Mouse (Mus musculus) cerebellum, adult 8-10 months (tissue): ENCODE data around the gene Ppp1r10.

ENCODE experiments used
- DNase-seq: peaks from one replicate; pipeline ENCODE4 v3.0.0; 2022

The Ppp1r10 gene

DNA sequence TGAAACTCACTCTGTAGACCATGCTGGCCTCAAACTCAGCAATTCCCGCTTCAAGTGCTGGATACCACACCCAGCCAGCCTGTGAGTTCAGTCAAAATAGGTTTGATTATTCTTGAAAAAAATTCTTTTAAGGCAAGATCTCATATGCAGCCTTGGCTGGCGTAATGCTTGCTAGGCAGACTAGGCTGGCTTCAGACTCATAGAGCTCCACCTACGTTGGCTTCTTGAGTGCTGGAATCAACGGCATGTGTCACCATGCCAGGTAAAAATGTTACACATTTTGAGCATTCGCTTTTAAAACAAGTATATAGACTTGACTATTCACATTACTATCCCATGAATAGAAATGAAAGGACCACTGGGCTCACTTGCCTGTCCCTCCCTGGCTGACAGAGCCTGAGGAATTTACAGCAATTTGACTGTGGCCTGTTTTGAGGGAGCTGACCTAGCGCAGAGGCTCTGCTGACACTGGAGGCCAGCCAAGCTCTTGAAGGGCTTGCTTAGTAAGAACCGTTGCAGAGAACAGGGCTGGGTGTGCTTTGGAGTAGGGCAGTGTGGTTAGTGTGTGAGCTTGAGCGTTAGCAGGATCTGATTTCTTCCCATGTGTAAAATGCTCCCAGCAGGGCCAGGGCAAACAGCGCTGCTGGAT, 12.8 kb upstream of the Ppp1r10 start:
- no peak for DNase-seq

DNA sequence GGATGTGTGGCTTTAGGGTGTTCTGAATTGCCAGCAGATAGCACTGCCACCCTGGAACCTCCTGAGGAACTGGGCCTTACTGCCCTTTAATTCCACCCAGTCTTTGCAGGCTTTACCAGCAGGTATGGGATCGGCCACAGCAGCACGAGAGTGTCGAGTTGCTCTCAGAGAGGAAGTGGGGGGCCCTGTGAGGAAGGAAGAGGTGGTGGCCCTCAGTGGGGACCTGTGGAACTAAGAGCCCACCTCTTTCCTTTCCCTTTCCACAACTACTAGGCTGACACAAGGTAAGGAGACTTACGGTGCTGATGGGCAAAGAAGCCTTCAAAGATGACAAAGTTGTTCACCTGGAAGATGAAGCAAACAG, 12.3 kb upstream of the Ppp1r10 start:
- DNase-seq, result no peak

DNA sequence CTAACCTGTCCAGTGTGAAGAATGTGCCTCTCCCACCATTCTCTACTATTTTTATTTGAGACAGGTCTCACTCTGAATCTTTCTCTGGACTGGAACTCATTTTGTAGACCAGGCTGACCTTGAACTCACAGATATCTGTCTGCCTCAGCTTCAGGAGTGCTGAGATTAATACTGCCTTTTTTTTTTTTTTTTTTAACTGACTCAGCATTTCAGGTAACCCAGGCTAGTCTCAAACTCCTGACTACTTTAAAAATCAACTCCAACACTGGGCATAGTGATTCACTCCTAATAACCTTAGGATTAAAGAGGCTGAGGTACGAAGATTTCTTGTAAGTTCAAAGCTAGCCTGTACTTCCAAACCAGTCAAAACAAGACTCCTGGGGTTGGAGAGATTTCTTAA, 10.6 kb upstream of the Ppp1r10 start:
- DNase-seq, result no peak

DNA sequence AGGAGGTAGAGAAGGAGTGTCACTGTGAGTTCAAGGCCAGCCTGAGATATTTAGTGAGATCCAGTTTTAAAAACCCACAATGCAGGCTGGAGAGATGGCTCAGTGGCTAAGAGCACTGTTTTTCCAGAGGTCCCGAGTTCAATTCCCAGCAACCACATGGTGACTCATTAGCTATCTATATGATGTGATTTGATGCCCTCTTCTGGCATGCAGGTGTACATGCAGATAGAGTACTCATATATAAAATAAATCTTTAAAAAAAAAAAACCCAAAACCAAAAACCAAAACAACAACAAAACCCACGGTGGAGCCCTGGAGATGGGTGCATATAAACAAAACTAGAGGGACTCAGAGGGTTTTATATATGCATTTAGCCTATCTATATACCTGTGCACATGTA, 8.6 kb upstream of the Ppp1r10 start:
- DNase-seq, result no peak

DNA sequence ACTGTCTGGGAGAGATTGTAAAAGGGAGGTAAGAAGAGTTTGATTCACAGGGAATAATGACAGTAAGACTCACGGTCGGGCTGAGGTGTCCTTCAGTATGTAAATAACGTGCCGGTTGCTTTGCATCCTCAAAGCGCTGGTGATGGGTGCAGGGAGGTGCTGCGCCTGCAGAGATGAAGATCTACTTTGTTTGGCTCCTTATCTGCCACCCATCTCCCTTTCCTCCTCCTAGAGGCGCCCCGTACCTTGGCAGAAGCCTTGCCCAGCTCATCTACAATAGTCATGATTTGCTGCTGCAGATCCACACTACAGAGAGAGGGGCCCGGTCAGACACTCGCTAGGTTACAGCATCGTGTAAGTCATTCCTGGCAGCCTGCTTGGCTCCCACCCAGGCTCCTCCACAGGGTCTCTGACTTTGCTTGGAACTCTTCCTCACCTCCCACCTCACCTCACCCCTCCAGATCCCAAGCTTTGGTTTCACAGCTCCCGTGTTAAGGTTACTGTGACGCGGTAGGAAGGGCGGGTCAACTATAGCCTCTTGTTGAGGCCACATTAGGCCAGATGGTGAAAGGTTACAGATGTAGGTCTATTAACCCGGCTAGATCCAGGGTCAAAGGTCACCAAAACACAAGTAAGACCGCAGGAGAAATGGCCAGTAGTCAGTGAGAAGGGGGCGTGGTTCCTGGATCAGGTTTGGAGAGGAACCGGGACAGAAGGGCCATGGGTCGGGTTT, 6.9 kb upstream of the Ppp1r10 start:
- DNase-seq, result no peak

DNA sequence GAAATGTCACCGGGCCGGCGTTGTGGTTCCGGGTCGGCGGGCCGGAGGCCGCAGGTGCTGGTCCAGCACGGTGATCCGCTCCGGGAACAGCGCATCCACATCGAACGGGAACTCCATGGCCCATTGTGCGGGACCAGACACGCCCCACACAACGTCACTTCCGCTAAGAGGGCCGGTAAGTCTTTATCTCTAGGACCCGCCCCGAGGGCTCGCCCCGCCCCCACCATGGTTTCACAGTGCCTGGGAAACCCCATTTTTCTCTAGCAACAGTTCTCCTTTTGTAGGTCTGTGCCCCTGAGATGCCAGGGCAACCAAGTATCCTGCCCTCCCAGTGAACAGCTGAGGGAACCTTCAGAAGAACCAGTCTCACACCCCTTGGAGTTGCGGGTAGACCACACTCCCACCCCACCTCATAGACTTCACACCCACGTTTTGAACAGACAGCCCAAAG, 6.3 kb upstream of the Ppp1r10 start, which contains the start of gene Atat1:
Gene Atat1 (minus strand): TSS at position 157 of the 451 bp plus-strand sequence.
- DNase-seq, result peak; percentile 83

DNA sequence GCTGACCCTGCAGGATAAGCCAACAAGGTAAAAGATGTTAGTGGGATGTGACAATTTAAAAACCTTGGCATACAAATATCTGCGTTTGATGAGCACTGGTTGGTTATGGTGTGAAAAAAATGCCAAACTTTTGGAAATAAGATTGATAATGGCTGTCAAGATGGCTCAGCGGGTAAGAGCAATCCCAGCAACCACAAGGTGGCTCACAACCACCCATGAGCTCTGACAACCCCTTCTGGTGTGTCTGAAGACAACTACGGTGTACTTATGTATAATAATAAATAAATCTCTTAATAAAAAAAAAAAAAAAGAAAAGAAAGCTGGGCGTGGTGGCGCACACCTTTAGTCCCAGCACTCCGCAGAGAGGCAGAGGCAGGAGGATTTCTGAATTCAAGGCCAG, 1.3 kb upstream of the Ppp1r10 start:
- no peak for DNase-seq

DNA sequence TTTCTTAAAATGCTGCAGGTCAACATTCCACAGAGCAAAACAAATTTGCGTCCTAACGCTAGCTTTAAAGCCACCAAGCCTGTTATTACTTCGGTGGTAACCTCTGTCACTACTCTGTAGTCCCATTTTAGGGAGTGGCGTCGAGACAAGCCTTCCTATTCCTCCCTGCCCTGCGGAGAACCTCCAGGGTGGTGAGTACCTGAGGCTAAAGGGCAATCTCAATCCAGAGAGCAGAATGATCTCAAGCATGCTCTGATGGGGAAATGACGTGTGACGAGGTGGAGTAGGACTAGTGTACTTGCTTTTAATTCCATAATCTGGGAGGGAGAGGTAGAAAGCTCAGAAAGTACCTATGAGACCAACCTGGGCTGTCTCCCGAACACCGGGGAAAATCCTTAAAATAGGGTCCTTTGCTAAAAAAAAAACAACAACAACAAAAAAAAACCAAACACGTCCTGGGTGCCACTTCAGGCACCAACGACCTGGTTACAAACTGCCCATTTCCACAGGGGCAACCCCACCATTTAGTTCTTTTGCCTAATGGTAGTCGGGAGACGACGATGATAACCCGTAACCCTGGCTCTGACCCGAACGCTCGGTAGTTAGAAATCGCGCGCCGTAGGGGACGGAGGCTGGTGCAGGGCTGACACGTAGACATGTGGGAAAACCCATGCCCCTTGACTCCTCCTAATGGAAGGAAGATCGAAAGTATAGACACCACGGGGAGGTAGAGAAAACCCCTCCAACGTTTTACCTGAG, 517 bp upstream of the Ppp1r10 start:
- DNase-seq, result peak; percentile 35

DNA sequence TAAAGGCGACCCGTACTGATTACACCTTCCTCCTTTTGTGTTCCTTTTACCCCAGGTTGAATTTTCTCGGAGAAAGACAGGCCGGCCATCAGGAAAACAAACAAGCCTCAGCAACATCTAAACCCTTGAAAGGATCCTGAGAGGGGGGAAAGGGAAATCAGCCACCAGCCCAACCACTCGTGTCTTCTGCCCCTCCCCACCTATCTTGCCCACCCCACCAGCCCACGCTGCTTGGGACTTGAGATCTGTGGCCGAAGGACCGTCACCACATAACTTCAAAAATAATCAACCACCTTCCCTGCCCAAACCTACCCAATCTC, 869 bp downstream of the Ppp1r10 start:
- no peak for DNase-seq

DNA sequence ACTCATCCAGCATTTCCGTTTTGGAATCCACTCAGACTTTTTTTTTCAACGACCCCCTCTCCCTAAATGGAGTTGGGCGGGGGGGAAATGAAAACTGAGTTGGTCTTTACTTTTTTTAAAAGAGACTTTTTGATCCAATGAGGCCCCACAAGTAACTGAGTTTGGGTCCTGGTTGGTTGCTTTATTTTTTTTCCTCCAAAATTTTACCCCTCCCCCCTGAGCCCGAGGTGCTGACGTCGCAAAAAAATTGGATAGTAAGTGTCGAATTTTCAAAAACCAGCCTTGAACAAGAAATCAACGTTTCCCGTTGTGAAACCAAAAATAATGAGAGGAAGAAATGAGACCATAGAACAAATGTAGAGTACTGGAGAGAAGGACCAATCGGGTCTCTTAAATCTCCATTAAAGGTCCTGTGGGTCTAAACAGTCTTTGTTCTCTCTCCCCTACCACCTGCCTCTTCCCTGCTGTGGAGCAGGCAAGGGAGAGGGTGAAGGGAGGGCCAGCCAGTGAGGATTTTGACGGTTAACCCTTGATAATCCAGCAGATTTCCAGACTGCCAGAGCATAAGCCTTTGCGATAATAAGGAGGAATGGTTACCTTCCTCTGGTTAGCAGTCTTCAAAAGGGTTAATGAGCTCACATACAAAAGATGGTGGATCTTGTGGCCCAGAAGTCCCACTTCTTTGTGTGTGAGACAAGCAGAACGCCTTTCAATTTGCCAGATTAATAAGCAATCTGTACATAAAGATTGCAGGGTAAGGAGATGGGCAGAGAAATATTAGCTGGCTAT, 1.4 kb downstream of the Ppp1r10 start:
- DNase-seq, result peak; percentile 66

DNA sequence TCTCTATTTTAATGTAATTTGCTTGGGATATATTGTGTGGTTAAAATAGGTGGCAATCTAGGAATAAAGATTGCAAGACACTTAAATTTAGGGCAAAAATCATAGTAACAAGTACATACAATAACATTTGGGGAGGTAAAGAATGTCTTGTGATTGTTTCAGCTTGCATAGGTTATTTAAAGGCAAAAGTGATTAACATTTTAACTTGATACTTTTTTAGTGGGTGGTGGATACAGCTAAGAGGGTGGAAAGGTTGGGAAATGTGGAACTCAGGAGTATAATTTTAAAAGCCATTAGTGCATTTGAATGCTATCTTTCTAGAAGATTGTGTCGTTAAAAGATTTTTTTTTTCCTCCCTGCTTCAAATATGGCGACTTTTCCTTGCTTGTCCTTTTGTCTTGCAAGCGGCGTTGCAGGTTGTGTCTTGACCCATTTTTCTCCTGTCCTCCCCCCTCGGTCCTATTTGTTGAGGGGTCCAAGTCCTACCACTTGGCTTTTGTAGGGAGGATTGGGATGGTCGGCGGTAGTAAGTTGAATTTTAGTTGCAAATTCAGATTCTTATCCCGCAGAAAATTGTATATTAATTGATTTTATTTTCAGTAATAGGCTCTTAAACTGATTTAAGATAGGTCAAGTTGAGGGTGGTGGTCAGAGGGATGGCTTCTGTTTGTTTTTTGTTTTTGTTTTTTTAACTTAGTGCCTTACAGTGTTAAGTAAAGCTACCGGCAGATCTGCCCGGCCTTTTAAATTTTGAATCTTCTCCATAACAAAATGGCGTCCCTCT, 2.2 kb downstream of the Ppp1r10 start:
- DNase-seq, result peak; percentile 58

DNA sequence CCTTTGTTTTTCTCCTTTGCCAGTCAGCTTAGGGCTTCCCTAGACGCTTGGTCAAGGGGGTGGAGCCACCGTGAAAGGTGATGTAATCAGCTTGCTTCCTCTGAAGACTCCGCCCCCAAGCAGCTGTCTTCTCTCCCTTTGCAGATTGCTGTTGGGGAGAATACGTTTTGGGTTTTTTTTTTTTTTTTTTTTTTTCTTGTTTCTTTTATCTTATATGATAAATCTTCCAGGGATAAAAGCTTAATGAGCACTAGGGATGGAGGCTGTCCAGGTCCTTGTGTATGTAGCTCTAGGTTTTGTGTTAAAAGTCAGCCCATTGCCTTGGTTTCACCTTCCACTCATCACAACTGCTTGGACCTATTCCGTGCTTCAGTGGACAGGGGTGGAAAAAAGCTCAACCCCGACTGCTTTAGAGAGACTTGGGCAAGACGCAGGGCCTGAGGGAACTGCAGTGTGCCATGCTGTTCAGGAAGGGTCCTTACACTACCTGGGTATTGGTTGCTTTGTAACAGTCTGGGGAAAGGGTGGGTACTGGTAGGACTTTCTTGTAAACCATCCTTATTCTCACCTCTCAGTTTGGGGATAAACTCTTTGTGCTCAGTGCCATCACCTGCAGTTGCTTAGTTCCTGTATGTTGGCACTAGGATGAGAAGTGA, 3.0 kb downstream of the Ppp1r10 start:
- peak; percentile 94 for DNase-seq

DNA sequence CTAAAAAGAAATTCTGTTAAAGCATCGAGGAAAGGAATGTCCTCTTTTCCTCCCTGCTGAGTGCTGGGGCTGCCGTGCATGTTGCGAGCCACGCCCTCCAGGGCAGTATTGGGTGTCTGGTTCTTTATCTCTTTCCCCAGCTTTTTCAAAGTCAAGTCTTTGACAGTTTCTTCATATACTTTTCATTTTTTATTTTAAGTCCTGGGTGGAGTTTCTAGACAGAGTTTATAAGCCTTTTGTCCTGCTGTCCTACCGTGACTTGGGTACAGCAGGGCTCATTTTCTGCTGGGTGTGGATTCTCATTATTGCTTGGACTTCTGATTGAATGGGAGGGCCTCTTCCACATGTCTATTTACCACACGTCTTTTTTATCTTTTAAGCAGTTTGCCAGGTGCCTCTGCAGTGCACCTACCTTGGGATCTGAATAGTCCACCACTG, 3.6 kb downstream of the Ppp1r10 start:
- DNase-seq, result no peak

DNA sequence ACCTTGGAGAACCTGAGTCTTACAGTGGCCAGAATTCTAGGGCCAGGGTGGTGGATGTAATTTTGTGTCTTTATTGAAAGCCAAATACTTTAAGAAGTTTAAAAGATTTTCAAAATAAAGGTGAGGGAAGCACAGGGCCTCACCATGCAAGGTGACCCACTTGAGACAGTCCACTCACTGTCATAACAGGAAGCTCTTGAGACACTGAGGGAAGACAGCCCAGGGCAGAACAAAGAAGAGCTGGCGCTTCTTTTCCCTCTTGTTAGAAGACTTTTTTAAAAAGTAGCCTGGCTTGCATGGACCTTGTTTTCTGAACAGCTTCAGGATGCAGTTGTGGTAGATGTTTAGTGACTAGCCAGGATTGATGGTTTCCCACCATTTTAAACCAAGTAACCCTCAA, 4.2 kb downstream of the Ppp1r10 start:
- DNase-seq, result no peak

DNA sequence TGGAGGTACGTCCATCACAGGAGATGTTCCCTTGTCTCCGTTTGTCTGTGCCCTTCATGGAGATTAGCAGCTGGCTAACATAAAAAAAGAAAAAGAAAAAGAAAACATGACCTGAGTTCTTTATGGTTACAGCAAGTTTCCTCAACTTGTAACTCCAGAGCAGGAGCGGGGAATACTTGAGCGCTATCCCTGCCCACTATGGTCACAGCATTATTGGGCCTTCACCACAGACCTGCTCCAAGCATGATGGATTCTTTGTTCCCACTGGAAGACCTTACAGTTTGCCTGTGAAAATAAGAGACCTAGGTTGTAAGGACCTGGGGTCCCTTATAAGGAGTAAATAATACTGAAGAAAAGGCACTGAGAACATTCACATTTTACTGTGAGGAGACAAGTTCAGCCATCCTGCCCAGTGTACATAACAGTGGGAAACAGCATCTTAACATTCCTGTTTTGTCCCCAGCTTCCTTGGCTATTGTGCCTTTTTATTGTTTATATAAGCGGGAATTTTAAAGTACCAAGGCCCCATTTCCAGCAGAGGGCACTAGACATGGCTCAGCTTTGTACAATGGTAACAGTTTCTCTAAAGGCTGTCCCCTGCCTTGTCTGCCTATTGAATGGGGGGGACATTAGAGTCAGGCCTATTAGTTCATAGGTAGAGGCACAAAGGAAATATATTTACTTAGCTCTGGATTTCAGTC, 4.8 kb downstream of the Ppp1r10 start:
- DNase-seq, result no peak

DNA sequence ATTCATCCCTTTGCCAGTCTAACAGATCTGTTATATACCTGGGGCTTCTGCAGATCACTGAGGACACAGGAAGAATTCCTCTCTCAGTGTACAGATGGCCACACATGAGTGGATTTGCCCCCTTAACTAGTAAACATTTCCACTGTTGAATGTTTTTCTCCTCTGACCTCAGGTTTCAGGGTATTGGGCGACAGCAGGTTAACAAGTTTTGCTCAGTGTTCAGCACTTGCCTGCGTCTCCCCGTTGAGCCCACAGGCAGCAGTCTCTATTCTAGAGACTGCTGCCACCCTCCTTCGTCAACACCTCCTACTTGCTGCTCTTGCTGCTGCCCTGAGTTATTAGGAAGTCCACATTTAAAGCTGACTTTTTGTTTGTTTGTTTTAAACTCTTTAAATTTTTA, 5.5 kb downstream of the Ppp1r10 start:
- no peak for DNase-seq

DNA sequence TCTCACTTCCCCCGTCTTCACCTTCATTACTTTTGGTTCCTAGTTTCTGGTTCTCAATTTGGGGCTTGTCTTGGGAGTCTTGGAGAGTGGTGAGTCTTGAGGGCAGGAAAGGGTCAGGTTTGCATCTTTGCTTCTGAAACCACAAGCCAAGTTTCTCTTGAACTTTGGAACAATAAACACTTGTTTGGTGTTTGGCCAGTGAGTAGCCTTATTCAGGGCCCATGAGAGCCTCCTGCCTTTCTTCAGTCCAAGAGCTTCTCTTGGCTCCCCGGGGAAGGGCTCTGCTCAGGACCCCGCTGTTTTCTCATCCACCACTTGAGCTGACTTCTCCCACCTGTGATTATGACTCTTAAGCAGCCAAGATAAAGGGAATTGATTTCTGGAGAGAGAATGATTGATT, 6.3 kb downstream of the Ppp1r10 start:
- DNase-seq, result no peak

DNA sequence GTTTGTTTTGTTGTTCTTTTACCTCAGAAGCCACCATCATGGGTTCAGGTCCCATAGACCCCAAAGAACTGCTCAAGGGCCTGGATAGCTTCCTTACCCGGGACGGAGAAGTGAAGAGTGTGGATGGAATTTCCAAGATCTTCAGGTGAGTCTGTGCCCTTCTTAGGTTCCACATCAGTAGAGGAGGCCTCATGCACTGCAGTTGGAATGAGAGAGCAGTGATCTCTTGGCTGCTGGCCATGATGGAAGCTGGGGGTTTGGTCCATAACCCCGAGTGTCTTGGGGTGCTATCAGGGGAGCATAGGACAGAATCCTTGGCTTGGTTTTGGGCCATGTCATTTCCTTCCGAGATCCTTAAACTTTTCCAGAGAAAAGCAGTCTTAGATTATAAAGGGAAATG, 7.0 kb downstream of the Ppp1r10 start:
- no peak for DNase-seq

DNA sequence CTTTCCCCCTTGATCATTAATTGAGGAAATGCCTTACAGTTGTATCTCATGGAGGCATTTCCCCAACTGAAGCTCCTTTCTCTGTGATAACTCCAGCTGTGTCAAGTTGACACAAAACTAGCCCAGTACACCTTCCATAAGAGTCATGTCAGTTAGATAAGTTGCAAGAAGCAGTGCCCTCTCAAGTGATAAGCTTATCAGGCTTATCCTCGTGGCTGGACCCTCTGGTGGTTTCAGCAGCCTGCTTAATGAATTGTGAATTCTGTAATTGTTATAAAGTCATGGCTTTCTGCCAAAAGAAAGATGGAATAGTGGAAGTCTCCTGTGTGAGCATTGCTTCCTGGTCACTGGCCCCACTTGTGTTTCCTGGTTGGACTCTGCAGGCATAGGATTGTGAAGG, 11.2 kb downstream of the Ppp1r10 start:
- no peak for DNase-seq

DNA sequence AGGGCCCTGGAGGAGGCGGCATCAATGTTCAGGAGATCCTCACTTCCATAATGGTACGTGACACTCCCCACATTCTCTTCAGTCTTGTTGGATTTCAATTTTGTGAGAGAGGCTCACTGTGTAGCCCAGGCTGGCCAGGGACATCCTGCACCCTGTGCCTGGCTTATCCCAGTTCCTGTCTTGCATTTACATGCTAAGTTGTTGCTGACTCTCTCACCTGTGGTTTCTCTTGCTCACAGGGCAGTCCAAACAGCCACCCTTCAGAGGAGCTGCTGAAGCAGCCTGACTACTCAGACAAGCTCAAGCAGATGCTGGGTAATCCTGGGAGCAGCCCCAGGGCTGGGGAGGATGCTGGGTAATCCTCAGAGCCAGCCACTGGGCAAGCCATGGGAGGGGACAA, 13.3 kb downstream of the Ppp1r10 start:
- DNase-seq, result no peak

DNA sequence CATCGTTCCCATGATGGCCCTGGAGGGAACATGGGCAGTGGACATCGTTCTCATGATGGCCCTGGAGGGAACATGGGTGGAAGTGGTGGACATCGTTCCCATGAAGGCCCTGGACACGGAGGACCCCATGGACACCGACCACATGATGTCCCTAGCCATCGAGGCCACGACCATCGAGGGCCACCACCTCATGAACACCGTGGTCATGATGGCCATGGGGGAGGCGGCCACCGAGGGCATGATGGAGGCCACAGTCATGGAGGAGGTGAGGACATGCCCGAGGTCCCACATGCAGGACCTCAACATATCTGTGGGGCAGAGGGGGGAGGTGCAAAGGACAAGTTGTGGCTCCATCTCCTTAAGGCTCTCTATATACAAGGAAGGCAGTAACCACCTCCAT, 14.4 kb downstream of the Ppp1r10 start:
- DNase-seq, result no peak
